Mouse (Mus musculus) thymus, adult 2 months (tissue): Measurements from ENCODE around the gene 2810459M11Rik. TPM values are rescaled to one million over a fixed set of nuclear protein-coding genes. Genes with fewer than 3 reads are reported as not detected.

Source experiments
- DNase-seq: peaks from one replicate; pipeline ENCODE4 v3.0.0; 2021
- H3K27ac ChIP-seq: fragments of 200-500 bp; 2 replicates; pipeline ENCODE4 v1.5.1; 2012; ENCODE audit warnings: low read length, control low read depth; ENCODE audit not compliant: control insufficient read depth, insufficient read depth
- H3K27me3 ChIP-seq: fragments of 200-500 bp; 2 replicates; pipeline ENCODE4 v1.6.1; 2012; ENCODE audit warnings: mild to moderate bottlenecking, low read length, moderate library complexity, mixed read lengths; ENCODE audit not compliant: control insufficient read depth, insufficient read depth
- H3K36me3 ChIP-seq: fragments of 200-500 bp; 2 replicates; pipeline ENCODE4 v1.6.1; 2012; ENCODE audit warnings: mild to moderate bottlenecking, low read length, moderate library complexity; ENCODE audit not compliant: control insufficient read depth, insufficient read depth
- H3K4me1 ChIP-seq: fragments of 200-500 bp; replicated peaks from 2 replicates; pipeline ENCODE4 v1.6.1; 2012; ENCODE audit warnings: low read length; ENCODE audit not compliant: control insufficient read depth, insufficient read depth
- H3K4me3 ChIP-seq: fragments of 200-500 bp; 2 replicates; pipeline ENCODE4 v1.5.1; 2012; ENCODE audit warnings: mild to moderate bottlenecking, low read length, control low read depth, moderate library complexity; ENCODE audit not compliant: control insufficient read depth, insufficient read depth
- CTCF ChIP-seq: fragments of 200-500 bp; IDR thresholded peaks from 2 replicates; pipeline ENCODE4 v1.5.1; 2012; ENCODE audit warnings: mild to moderate bottlenecking, control low read depth, low read length, moderate library complexity, borderline replicate concordance; ENCODE audit not compliant: control insufficient read depth, poor library complexity, insufficient read depth; ENCODE audit errors: extremely low read depth
- POLR2A ChIP-seq: fragments of 200-500 bp; IDR thresholded peaks from 2 replicates; pipeline ENCODE4 v1.6.1; 2012; ENCODE audit warnings: mild to moderate bottlenecking, low read length, control low read depth, moderate library complexity; ENCODE audit not compliant: control insufficient read depth, poor library complexity, insufficient read depth; ENCODE audit errors: extremely low read depth
- WGBS: fragments of 180-500 bp; shearing (Covaris S2); methylation state at CpG from one replicate; pipeline ENCODE4 v1.1.7; 2018; 5-methylcytosine and 5-hydroxymethylcytosine counted together
- polyA plus RNA-seq: library from polyadenylated mRNA; depleted of rRNA; stranded (reverse); fragments of >200 nt; gene quantifications from 2 replicates; pipeline ENCODE4 v1.2.3, GENCODE M21; 2012

The 2810459M11Rik gene
- polyA plus RNA-seq, 1 experiment: 0.13 TPM

DNA sequence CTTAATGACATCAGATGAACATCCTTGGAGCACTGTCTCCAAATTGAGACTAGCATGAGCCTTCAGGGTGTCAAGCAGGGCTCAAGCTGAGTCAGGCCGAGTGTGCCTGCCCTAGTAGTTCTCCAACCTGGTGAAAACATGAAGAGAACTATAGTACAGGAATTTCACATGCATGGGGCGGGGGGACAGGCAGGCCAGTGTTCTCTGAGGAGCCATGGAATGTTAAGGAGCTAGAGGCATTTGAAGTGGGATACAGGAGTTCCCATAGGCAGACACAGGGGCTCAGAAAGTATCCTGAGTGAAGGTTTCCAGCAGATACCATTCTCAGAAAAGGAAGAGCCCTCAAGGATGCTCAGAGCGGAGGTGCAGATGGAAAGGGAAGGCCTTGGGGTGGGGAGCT lies 3.1 kb downstream of the 2810459M11Rik start:
- no peak overlapping the region for H3K27ac ChIP-seq
- TF ChIP-seq CTCF (no peak), POLR2A (no peak)

DNA sequence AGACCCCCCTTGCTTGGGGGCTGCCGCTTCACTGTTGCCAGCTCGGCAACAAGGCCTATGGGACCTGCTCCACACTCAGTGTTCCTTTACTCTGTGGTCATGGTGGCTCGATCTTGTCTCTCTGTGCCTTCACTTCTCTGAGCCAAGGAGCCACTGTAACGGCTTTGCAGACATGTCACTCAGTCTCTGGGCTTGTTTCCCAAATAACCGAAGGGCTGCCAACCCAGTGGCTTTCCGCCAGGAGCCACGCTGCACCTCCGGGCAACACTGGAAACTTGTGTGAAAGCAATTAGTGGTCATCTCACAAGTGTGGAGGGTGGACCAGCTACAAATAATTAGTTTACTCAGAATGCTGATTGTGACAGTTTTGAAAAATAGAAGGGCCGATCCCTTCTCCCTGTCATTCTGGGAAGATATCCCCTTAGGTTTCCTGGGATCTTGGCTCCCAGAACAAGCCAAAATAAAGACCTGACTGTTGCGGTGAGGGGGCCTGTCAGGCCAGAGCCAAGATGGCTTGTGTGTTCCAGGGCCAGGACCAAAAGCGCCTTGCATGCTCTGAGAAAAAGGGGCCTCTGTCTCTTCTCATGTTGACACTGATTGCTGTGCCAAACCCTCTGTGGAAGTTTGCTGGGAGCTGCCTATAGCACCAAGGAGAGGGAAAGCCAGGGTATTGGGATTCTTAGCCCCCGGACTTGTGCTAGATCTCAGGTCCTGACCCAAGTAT lies 7.7 kb downstream of the 2810459M11Rik start:
- no peaks in the 10 kb centered on the region for H3K36me3 ChIP-seq
- WGBS: 93% methylated on average over 12 of the region's 12 CpGs
- no peaks in the 10 kb centered on the region for H3K27me3 ChIP-seq
- DNase-seq: no peak
- TF ChIP-seq CTCF (no peak), POLR2A (no peak)
- no peak overlapping the region for H3K4me3 ChIP-seq
- peaks cover 13% of the 10 kb centered on the region for H3K4me1 ChIP-seq
- no peak overlapping the region for H3K27ac ChIP-seq

More for the DNA sequence above, 3.1 kb downstream of the 2810459M11Rik start:
- Histone ChIP-seq H3K4me3 (no peak overlapping the region), H3K27me3 (peaks cover 10% of the 10 kb centered on the region), H3K4me1 (peaks cover 24% of the 10 kb centered on the region), H3K36me3 (no peaks in the 10 kb centered on the region)
- no peak for DNase-seq
- WGBS: 88% methylated on average over 3 of the region's 3 CpGs

DNA sequence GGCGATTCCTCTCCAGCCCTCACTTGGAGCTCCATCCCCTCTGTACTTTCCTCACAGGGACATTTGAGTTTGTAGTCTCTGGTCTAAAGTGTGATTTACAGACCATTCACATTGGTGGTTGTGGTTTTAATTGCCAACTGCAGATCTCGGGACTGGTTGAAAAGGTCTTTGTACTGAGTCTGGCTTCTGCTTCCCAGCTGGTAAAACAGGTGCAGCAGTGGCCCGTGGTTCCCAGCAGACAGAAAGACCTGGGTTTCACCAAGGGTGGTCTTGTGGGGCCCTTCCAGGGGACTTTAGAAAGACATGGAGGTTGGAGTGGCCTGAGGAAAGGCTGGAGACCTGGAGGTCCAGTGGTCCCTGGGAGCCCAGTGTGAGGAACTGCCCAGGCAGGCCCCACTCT lies 9.3 kb downstream of the 2810459M11Rik start:
- no peak for DNase-seq
- no peaks in the 10 kb centered on the region for H3K36me3 ChIP-seq
- H3K4me1 ChIP-seq: peaks cover 9% of the 10 kb centered on the region
- no peak overlapping the region for H3K27ac ChIP-seq
- 6% methylated on average over 3 of the region's 3 CpGs for WGBS
- no peaks in the 10 kb centered on the region for H3K27me3 ChIP-seq
- TF ChIP-seq POLR2A: no peak
- no peak overlapping the region for H3K4me3 ChIP-seq

DNA sequence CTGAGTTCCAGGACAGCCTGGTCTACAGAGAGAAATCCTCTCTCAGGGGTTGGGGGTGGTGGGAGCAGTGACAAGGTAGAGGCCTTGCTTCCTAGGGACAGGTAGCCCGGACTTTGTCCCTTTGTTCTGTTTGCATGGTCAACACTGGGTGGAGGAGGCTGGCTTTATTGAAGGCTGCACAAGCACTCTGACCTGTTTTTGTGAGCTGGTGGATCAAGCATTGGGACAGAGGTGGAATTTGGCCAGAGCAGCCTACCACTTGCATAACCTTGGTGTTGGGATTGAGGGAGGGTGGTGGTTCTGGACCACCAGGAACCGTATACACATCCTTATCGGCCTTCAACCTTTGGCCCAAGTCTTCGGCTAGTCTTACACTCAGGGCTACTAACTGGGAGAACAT lies 10.6 kb downstream of the 2810459M11Rik start:
- no peaks in the 10 kb centered on the region for H3K27me3 ChIP-seq
- no peak overlapping the region for H3K4me3 ChIP-seq
- H3K4me1 ChIP-seq: peaks cover 9% of the 10 kb centered on the region
- H3K27ac ChIP-seq: no peak overlapping the region
- WGBS: over 99% methylated on average over 4 of the region's 4 CpGs
- TF ChIP-seq POLR2A: no peak
- TF ChIP-seq CTCF: no peak
- H3K36me3 ChIP-seq: no peaks in the 10 kb centered on the region
- no peak for DNase-seq

DNA sequence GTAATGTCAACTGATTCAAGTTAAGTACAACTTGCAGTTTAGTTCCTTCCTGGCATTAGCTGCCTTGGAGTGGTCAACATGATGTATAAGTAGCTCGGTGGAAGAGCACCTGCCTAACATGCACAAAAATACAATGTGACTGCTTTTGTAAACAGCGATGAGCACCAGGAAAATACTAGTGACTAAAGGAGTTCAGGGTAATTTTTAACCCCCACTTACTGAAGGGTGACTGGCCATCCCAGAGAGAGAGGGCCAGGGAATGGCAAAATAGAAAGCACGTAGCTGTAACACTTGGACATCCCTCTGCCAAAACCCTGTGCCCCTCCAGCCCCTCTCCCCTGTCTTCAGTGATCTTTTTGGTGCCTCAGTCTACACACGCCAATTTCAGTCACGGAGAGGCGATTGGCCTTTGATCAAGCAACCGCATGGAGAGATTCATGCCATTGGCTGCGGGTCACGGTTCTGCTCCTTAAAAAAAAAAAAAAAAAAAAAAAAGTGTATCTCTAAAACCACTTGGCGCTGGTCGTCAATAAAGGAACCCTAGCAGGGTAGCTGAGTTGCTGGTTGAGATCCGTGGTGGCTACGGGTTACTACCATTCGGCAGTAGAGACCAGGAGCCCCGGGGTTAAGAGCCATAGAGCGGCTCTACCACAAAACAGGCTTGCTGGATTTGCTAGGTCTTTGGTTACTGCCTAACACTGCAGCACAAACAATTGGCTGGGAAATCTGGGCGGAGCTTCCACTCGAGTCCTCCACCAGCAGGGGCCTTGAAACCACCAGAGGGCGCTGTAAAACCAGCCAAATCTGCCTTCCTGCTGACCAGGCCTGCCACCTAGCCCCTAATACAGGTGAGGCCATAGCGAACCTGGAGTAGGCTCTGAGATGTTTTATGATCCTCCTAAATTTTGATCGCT lies 13.4 kb downstream of the 2810459M11Rik start:
- no peak overlapping the region for H3K27ac ChIP-seq
- DNase-seq: peak; percentile 91
- H3K27me3 ChIP-seq: no peaks in the 10 kb centered on the region
- peaks cover 9% of the 10 kb centered on the region for H3K4me1 ChIP-seq
- TF ChIP-seq POLR2A: no peak
- TF ChIP-seq CTCF: peak; percentile 96
- H3K4me3 ChIP-seq: peak overlapping the region; percentile 32
- no peaks in the 10 kb centered on the region for H3K36me3 ChIP-seq
- WGBS: 15% methylated on average over 21 of the region's 21 CpGs

DNA sequence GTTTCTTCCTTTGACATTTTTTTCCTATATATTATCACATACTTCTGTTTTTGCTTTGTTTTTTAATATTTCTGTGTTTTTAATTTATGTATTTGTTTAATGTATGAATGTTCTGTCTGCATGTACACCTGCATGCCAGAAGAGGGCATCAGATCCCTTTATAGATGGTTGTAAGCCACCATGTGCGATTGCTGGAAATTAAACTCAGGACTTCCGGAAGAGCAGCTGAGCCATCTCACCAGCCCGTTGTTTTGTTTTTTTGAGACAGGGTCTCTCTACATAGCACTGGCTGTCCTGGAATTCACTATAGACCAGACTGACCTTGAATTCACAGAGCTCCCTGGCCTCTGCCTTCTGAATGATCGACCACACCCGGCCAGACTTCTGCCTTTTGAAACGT lies 16.9 kb downstream of the 2810459M11Rik start:
- 82% methylated on average over 6 of the region's 6 CpGs for WGBS
- Histone ChIP-seq H3K4me3 (no peak overlapping the region), H3K36me3 (no peaks in the 10 kb centered on the region), H3K4me1 (peaks cover 11% of the 10 kb centered on the region), H3K27ac (no peak overlapping the region), H3K27me3 (no peaks in the 10 kb centered on the region)
- DNase-seq: no peak
- TF ChIP-seq CTCF (no peak), POLR2A (no peak)
